Mouse (Mus musculus) right cerebral cortex, adult 18-20 months (tissue): ENCODE data around the gene Adcy9.
A peak's percentile ranks its signal among the peaks of the same experiment; 100 is the strongest.

Experiments used
- DNase-seq: peaks from one replicate; pipeline ENCODE4 v3.0.0; 2022; ENCODE audit warnings: mixed read lengths

Adcy9 gene

DNA sequence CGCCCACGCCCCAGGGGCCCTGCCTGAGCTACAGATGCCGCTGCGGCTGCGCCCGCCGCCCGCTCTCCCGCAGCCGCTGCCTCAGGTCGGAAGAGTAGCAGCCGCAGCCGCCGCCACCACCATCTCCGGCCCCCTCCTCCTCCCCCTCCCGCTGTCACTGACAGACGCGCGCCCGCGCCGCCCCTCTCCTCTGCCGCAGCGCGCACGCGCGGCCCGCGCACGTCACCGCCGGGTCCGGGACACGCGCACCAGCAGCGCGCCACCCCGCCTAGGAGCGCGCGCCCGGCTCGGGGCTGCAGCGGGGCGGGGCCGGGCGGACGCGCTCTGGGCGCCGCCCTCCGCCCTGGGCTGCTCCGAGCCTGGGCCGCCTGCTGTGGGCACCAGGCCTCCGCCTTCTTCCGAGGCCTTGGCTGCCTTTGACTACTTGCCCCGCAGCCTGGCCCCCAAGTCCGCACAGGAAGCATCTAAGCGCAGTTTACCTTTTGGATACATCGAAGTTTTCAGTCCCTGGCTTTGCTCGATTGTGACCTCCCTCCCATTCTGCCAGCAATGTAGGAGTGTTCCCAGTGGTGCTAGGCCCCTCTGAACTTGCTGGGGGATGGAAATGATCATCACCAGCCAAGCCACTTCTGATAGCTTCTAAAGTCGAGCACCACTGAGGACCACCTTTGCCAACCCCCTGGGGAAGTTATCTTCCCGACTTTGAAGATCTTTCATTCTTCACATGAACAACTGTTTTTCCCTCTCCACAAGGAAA lies at the start of gene Adcy9:
Gene Adcy9, minus strand, starts transcription at position 201 of the 757 bp plus-strand sequence.
- peak; percentile 93 for DNase-seq

DNA sequence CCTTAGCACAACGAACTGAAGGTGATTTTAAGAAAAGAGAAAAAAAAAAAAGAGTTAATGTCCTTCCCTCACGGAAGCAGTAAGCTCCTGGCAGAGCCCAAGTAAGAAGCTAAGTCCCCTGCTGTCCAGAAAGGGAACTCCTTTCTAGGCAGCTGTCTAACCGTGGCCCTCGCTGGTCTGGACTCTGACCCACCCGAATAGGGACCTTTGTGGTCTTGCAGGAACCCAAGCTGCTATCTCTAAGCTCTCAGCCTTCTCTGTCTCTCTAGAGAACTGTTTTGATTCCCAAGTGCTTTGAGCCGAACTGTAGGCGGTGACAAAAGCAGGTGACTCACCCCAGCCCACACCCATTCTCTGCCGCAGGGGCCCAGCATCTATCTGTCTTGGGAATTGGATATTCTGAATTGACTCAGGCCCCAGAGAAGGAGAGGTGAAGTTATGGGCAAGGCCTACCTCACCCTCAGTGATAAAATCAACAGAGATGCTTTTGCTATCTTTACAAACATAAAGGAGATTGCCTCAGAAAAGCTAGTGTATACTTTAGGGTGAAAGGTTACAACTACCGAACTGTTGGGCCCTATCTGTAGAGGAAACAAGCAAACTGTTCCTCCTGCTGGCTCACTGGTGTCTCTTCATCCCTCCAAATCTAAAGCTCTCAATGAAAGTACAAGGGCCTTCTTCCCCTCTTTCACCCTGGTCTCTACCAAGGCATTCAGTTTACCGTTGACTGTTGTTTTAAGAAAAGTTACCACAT lies 49.5 kb upstream of the Adcy9 start:
- DNase-seq: peak; percentile 79

DNA sequence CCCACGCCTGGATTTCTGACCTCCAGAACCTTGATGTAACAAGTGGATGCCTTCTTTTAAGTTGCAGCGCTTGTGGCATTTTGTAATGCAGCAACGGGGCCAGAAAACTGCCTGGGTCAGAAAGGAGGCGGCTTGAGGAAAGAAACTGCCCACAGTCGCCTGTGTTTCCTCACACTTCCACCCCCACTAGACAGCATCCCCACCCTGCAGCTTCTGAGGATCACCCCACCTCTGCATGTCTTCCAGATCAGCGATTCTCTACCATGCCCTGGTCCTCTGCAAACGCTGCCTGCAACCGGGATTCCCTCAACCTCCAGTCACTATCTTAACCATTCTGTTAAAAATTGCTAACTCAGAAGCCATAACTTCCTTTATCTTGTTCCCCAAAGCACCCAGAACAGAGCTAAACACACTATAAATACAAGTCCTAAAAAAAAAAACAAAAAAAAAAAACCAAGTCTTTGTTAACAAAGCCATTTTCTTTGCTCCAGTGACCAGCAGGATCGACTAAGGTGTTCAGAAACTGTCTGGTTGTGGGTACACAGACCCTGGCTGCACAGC lies 44.3 kb upstream of the Adcy9 start:
- peak; percentile 20 for DNase-seq

DNA sequence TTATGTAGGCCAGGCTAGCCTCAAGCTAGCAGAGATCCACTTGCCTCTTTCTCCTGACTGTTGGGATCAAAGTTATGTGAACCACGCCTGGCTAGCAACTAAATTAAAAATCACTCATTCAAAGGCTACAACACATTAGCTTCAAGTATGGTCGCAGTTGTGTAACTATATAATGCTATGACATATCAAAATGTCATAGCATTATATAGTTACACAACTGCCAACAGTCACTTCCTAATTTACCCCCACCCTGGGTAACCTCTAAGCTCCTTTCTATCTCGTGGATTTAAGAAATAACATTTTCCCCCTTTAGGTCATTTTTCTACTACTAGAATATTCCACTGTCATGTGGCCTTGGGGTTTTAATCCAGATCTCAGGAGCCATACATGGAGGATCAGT lies 37.6 kb upstream of the Adcy9 start:
- no peak for DNase-seq

DNA sequence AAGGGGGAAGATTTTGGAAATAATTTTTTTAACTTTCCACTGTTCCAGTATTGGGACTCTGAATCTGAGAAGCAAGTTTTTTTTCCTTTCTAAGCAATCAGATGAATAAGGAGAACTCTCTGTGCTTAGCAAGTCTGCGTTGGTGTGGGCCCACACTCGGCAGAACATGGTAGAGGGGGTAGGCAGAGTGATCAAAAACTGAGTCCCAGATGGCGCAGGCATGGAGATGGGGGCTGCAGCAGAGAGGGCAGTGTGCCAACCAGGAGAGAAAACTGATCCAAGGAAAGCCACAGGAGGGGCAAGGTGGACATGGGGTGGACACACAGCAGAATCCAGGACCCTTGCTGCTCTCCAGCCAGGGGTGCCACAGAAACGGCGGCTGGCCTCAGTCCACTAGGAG lies 36.1 kb upstream of the Adcy9 start:
- peak; percentile 89 for DNase-seq

DNA sequence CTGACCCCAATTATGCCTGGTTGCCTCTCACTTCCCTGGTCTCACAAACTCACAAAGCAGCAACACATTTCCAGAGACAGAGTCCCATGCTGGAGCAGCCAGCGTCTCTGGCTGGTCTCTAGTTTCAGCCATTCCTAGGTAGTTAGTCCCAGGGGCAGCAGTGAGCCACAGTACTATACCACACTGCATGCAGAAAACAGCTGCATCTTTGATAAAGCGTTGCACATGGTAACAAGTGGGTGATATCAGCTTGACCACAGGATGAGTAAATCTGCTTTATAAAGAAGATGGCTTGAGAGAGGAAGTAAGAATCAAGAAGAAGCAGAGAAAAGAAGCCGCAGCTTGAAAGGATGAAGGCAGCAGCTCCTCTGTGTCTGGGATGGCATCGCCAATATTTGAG lies 35.4 kb upstream of the Adcy9 start:
- no peak for DNase-seq

DNA sequence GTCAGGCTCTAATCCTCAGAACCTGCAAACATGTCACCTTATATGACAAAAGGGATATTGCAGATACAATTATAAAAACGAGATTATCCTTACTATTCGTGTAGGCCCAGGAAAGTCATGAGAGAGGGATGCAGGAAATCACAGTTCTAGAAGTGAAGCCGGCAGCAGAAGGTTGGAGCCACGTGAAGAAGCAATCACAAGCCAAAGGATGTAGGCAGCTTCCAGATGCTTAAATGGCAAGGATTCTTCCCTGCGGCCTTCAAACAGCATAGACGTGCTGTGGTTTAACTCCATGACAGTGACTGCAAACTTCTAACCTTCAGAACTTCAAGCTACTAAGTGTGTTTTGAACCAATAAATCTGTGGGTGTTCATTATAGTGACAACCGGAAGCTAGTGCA lies 34.3 kb upstream of the Adcy9 start:
- peak; percentile 70 for DNase-seq

DNA sequence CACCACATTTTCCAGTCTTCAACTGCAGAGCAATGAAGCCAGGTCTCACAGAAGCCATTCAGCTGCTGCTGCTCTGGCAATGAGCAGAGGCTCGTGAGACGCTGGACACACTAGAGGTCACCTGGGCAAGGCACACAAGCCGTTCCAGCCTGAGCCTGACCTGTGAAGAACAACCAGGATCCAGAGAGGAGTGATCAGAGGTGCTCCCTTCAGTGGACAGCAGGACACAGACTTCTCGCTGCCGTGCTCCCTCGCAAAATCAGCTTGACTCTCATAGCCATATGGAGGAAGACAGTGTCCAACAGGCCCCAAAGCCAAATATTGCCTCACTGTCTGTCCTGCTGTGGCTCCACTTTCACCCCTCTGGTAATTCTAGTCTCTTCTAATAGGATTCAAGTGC lies 29.1 kb upstream of the Adcy9 start:
- no peak for DNase-seq

DNA sequence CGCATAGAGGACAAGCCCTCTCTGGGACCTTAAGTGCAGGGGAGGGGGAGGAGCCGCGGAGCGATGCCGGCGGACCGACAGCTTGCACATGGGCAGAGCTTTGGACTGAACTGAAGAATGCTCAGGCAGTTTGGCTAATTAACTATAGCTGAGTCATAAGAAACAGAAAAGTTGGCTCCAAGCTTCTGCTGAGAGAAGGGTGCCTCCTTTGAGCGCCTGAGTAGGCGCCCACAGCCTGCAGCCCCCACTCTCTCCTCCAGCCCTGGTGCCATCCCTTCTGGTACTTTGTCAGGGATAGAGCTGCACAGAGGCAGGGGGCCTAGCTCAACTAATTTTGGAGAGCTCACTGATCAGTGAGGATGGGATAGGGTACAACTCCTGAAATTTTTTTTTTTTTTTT lies 27.9 kb upstream of the Adcy9 start:
- DNase-seq: peak; percentile 79

DNA sequence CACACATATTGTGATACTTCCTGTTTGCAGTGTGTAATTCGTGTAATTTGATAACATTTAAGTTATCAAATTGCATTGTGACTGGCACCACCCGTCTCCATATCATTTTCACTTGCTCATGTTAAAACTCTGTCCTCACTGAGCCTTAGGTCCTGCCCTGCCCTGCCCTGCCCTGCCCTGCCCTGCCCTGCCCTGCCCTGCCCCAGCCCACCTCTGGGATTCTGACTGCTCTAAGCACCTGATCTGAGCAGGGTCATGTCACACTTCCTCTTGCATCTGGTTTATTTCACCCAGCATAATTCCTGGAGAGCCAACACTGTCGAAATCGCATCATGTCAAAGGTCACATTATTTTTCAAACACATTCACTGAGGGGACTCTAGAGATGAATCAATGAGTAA lies 26.1 kb upstream of the Adcy9 start:
- DNase-seq: no peak

DNA sequence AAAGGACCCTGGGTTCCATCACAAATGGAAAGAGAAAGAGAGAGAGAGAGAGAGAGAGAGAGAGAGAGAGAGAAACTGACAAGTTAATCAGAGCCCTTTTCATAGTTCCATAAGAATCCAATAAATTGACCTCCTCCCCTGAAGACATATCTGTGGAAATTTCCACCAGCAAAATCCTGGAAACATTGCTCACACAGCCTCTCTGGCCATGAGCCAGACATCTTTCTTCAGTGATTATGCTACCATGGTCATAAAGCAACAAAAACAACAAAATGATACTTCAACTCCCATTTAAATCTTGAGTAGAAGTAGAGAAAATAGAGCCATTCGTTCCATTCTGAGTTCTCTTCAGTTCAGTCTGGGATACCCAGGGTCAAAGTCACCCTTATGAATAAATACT lies 24.1 kb upstream of the Adcy9 start:
- no peak for DNase-seq

DNA sequence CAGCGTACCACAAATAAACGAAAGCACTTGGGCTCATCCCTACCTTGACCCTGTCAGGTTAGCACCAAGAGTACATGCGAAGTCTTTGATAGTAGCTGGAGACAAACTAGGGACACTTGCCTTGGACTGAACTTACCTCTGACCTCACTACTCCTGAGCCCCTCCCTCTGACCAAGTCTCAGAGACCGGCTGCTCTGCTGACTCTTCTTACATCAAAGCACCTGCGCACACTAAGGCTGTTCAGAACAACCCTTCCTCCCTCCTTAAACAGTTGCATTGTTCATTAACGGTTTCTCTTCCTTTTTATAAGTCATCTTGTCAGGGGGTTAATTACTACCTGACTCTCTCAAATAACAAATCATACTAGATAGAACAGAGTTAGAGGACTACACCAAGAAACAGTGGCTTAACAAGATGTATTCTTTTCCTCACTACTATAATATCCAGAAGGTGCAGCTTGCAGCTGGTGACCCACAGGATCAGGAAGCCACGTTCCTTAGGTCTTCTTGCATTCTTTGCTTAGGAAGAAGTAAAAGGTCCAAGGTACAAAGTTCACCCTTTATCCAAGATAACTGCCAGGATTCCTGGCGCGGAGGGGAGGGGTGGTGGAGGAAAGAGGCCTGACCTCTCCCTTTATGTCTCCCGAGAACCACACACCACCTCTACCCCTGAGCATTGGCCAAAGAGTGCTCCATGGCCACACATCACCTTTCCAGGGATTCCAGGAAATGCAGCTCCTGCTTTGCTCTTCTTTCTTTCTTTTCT lies 19.2 kb upstream of the Adcy9 start:
- DNase-seq: no peak

DNA sequence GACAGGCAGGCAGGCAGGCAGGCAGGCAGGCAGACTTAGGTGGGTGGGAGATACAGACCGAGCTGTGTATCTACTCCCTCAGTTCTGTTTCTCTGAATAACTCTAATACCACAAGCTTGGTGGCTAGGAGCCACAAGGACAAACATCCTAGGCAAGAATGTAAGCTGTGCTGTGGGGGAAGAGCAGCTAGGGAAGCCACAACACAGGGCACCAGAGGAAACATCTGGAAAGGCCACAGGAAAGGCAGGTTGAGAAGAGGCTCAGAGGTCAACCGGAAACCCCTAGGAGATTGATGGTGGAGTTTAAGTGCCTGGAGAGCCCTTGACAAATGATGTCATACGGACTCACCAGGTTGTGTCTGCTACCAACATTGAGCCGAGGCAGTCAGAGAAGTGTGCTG lies 16.4 kb upstream of the Adcy9 start:
- no peak for DNase-seq

DNA sequence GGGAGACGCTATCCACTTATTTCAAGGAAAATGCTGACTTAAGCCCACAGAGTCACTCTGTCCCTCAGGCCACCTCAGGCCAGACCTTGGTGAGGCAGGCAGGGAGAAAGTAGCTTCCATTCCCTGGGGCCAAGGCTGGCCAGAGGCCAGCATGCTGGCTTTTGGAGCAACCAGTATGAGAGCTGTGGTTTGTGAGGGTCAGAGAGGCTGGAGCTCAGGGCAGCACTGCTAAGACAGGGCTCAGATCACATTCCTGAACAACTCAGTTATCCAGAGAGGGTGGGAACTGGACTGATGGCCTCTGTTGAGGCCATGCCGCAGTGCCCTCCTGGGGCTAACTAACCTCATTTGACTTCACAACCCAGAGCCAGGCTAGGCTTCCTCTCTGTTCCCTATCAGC lies 15.1 kb upstream of the Adcy9 start:
- no peak for DNase-seq

DNA sequence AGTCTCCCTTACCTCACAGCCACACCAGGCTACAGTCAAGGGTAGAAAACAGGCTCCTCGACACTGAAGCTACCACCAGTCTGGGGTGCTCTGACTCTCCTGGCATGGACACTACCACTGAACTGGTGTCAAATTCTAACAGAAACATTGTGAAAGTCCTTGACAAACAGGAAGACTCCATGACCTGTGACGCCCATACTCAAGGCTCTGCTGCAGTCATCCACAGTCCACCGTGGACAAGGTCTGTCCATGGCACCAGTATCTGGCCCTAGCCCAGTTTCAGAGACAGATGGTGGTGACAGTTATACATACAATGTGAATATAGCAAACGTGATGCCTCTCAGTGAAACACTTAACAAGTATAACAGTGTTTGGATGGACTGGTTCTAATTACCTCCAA lies 11.5 kb upstream of the Adcy9 start:
- DNase-seq: no peak

DNA sequence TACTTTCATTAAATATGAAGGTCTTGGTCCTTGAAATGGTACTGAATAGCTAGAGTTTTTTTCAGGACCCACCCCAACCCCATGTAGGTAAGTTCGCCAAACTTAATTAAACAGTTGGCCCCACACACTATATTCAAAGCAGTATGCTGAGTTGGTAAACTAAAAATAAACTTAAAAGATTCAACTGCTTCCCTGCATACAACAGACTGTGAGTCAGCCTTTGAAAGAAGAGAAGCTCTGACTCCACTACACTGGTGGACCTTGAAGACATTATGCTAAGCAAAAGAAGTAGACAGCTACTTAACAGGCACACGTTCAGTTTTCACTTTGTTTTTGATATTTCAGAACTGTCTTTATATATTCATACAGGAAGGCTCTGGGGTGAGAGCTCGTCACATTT lies 10.7 kb upstream of the Adcy9 start:
- no peak for DNase-seq

DNA sequence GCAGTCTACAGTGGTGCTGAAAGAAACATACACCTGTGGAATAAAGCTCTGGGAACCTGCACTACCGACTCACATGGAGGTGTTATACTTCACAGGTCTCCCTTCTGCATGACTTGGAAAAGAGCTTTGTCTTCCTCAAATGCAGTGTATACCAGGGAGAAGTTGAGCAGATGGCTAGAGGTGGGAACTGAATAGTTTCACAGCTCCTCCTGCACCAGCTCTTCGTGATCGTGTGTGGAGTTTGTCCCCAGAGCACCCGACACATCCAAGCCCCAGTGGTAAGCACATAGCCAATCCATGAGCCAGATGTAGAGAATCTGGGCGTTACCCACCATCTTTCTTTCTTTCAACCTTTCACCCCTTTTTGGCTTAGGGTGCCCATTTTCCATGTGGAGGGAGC lies 9.9 kb upstream of the Adcy9 start:
- peak; percentile 72 for DNase-seq

DNA sequence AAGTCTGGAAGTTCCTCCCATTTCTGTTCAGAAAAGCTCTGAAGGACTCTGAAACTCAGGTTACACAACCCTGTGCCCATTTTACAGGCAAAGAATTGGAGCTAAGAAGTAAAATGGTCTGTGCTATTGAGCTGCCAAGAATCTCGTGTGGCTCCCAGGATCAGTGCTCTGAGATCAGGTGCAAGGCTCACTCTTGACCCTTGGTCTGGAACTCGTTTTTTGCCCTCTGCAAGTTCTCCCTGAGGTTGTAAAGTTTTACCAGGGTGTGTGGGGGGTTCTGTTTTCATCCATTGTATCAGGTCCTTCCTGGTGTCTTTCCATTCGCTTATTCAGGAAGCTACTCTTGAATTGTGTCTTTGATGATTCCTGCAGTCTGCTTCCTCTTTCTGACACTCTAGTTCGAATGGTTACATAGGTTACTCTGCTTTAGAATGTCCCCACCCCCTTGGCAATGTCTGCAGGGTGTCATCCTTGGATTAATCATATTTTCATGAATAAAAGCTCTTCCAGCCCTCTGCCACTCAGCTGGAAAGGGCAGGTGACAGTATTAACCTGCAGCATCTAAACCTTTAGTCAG lies 5.4 kb upstream of the Adcy9 start:
- DNase-seq: no peak

DNA sequence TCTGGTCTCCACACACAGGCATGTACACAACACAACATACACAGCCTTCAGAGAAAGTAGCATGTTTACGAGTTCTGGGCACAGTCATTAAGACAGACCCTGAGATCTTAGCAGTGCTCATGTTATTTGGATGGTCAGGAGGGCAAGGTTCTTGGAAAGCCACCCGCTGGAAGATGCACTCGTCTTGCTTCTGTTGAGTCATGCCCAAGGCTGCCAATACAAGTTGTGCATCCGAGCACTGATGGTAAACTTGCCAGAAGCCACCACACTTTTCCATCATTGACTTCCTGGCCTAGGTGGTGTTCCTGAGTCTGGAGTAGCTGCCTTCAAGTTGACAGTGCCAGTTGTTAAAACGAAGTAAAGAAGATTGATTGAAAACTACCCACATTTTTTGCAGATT lies 3.3 kb upstream of the Adcy9 start:
- DNase-seq: no peak

DNA sequence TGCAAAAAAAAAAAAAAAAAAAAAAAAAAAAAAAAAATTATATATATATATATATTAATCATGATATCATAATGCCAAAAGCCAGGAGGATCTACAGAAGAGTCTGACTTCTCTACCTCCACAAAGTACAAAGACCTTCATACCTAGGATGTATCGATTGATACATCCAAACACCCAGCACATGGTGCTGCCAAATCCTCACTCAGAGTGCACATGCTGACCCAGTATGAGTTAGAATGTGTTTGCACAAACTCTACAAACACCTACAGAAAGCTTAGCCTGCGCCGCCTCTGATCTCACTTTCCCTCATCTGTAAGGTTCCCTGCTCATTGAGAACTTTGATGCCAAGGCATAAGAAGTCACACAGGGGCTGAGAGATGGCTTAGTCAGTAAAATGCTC lies 2.7 kb upstream of the Adcy9 start:
- no peak for DNase-seq

DNA sequence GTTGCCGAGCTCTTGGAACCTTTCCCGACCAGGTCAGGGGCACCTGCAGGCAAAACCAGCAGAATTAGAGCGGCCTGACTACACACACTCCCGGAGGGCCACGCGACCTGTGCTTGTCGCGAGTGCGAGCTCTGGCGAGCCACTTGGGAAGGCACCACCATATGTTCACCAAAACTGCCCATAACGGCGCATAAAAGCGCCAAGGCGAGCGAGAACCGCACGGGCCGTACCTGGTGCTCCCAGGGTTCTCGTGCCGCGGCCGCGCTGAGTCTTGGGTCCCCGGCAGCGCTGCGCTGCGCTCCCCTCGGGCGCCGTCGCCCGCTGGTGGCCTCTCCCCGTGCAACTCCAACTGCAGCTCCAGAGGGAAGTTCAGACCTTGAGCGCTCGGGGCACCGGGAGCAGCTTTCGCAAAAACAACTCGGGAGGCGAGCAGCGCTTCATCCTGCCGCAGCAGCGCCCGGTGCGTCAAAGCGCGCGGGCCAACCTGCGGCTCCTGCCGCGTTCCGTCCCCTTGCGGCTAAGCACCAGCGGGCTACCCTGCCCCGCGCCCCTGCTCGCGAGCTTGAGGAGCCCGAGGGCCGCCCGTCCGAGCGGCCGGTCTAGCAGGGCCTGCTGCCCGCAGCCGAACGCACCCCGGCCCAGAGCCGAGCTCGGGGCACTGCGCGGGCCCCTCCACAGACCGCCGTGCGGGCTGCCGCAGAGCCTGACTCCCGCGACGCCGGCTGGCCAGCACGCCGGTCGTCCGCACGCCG lies 576 bp downstream of the Adcy9 start:
- peak; percentile 51 for DNase-seq

DNA sequence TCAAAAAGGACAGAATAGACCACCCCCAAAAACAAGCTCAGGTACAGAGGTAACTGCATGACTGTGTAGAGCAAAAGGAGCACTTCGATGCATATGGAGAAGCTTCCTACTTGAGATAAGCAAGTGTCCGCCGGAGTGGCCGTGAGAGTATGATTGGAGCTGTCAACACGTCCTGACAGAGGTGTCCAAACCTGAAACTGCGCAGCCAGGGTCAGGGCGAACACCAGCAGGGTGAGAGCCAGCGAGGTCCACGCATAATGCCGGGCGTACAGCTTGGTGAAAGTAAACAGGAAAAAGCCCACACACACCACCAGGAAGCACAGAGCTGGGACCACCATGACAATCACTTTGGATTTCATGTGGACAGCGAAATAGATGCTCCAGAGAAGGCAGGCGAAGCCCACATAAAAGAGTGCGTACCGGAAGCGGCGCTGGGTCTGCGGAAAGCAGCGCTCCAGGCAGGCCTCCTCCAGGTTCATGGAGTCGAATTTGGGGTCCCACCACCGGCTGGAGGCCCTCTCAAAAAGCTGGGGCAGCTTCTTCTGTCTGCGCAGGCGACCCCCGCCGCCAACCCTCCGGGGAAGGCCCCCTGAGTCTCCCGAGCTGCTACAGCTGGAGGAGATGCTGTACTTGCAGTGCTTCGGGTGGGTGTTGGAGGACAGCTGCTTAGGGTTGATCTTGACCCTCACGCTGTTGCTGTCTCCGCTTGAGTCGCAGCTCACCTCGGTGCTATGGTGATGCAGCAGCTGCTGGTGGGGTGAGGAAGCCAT lies 1.3 kb downstream of the Adcy9 start:
- DNase-seq: no peak
